Mouse (Mus musculus): ENCODE results near the gene Dolk. TPM values are rescaled to one million over a fixed set of nuclear protein-coding genes. Genes with fewer than 3 reads are reported as not detected.

The Dolk gene
- polyA plus RNA-seq, 1 experiment from 2014 or later, result 30.5 TPM

GRCm38 (mm10) chr2:30266392-30266941 lies 19.7 kb downstream of the Dolk start:
- 21% methylated on average over 4 of the region's 4 CpGs for WGBS
- H3K27me3 ChIP-seq, result no peaks in the 10 kb centered on the region
- peaks cover 34% of the 10 kb centered on the region for H3K36me3 ChIP-seq
- H3K4me2 ChIP-seq, result 0 out of 2 replicates have a peak overlapping the region, but pooled peaks have one; percentile 16
- ATAC-seq (ENCODE audit: insufficient number of reproducible peaks, insufficient read depth, low FRiP score, low TSS enrichment, low read depth), result peak; percentile 56
- H3K4me3 ChIP-seq, result no peak overlapping the region
- peak overlapping the region; percentile 58 for H3K9ac ChIP-seq
- no peaks in the 10 kb centered on the region for H3K9me3 ChIP-seq
- peaks cover 45% of the 10 kb centered on the region for H3K4me1 ChIP-seq
- peak overlapping the region; percentile 87 for H3K27ac ChIP-seq

- Histone ChIP-seq H3K4me3 (no peak within 1 kb of the TSS), H3K36me3 (peaks cover 41% of the 10 kb centered on the region), H3K27ac (peak within 1 kb of the TSS; percentile 87), H3K27me3 (no peaks in the 10 kb centered on the region), H3K9me3 (no peaks in the 10 kb centered on the region), H3K9ac (peak within 1 kb of the TSS; percentile 58), H3K4me2 (0 out of 2 replicates have a peak within 1 kb of the TSS, but pooled peaks have one; percentile 16), H3K4me1 (peaks cover 45% of the 10 kb centered on the region)
- ATAC-seq (ENCODE audit: insufficient number of reproducible peaks, insufficient read depth, low FRiP score, low TSS enrichment, low read depth), result no peak
- WGBS, result 25% methylated on average over 5 of the region's 5 CpGs
These were observed 20.3 kb downstream of the Dolk start, which contains the start of gene Phyhd1 for GRCm38 (mm10) chr2:30265767-30266253. TSS of gene Phyhd1 (plus strand) at chr2:30266203.

GRCm38 (mm10) chr2:30264671-30265519 lies 21.2 kb downstream of the Dolk start:
- Histone ChIP-seq H3K9me3 (no peaks in the 10 kb centered on the region), H3K36me3 (peaks cover 49% of the 10 kb centered on the region), H3K4me2 (no peak overlapping the region), H3K27me3 (no peaks in the 10 kb centered on the region), H3K27ac (peak overlapping the region; percentile 87), H3K4me1 (peaks cover 41% of the 10 kb centered on the region), H3K4me3 (no peak overlapping the region), H3K9ac (peak overlapping the region; percentile 58; the same call in 1 of the 2 replicates)
- ATAC-seq (ENCODE audit: insufficient number of reproducible peaks, insufficient read depth, low FRiP score, low TSS enrichment, low read depth), result no peak
- WGBS, result 49% methylated on average over 7 of the region's 7 CpGs

- H3K36me3 ChIP-seq, result peaks cover 60% of the 10 kb centered on the region
- H3K9ac ChIP-seq, result no peak overlapping the region
- no peak for ATAC-seq (ENCODE audit: insufficient number of reproducible peaks, insufficient read depth, low FRiP score, low TSS enrichment, low read depth)
- 88% methylated on average over 6 of the region's 6 CpGs for WGBS
- H3K27ac ChIP-seq, result no peak overlapping the region
- H3K4me3 ChIP-seq, result no peak overlapping the region
- H3K27me3 ChIP-seq, result no peaks in the 10 kb centered on the region
- no peaks in the 10 kb centered on the region for H3K9me3 ChIP-seq
- peaks cover 41% of the 10 kb centered on the region for H3K4me1 ChIP-seq
- H3K4me2 ChIP-seq, result no peak overlapping the region
These were observed 22.3 kb downstream of the Dolk start for GRCm38 (mm10) chr2:30263811-30264210.

GRCm38 (mm10) chr2:30262840-30263441 lies 23.2 kb downstream of the Dolk start:
- 62% methylated on average over 4 of the region's 4 CpGs for WGBS
- Histone ChIP-seq H3K4me3 (no peak overlapping the region), H3K4me2 (no peak overlapping the region), H3K4me1 (peaks cover 41% of the 10 kb centered on the region), H3K36me3 (peaks cover 69% of the 10 kb centered on the region), H3K27me3 (no peaks in the 10 kb centered on the region), H3K9me3 (no peaks in the 10 kb centered on the region), H3K27ac (peak overlapping the region; percentile 33), H3K9ac (0 out of 2 replicates have a peak overlapping the region, but pooled peaks have one; percentile 36)
- no peak for ATAC-seq (ENCODE audit: insufficient number of reproducible peaks, insufficient read depth, low FRiP score, low TSS enrichment, low read depth)

- peaks cover 76% of the 10 kb centered on the region for H3K36me3 ChIP-seq
- H3K4me1 ChIP-seq, result peaks cover 41% of the 10 kb centered on the region
- H3K27me3 ChIP-seq, result no peaks in the 10 kb centered on the region
- H3K4me2 ChIP-seq, result no peak overlapping the region
- 91% methylated on average over 18 of the region's 18 CpGs for WGBS
- H3K4me3 ChIP-seq, result no peak overlapping the region
- H3K27ac ChIP-seq, result no peak overlapping the region
- no peak overlapping the region for H3K9ac ChIP-seq
- H3K9me3 ChIP-seq, result no peaks in the 10 kb centered on the region
- ATAC-seq (ENCODE audit: insufficient number of reproducible peaks, insufficient read depth, low FRiP score, low TSS enrichment, low read depth), result no peak
These were observed 24.0 kb downstream of the Dolk start for GRCm38 (mm10) chr2:30261921-30262839.

GRCm38 (mm10) chr2:30261064-30261736 lies 24.9 kb downstream of the Dolk start:
- Histone ChIP-seq H3K9me3 (no peaks in the 10 kb centered on the region), H3K4me1 (peaks cover 32% of the 10 kb centered on the region), H3K4me3 (no peak overlapping the region), H3K9ac (no peak overlapping the region), H3K27me3 (no peaks in the 10 kb centered on the region), H3K27ac (no peak overlapping the region), H3K4me2 (no peak overlapping the region), H3K36me3 (peaks cover 86% of the 10 kb centered on the region)
- no peak for ATAC-seq (ENCODE audit: insufficient number of reproducible peaks, insufficient read depth, low FRiP score, low TSS enrichment, low read depth)
- WGBS, result 83% methylated on average over 4 of the region's 4 CpGs

- Histone ChIP-seq H3K9ac (no peak overlapping the region), H3K4me2 (no peak overlapping the region), H3K4me3 (no peak overlapping the region), H3K36me3 (peaks cover 98% of the 10 kb centered on the region), H3K4me1 (peaks cover 14% of the 10 kb centered on the region), H3K27me3 (no peaks in the 10 kb centered on the region), H3K27ac (no peak overlapping the region), H3K9me3 (no peaks in the 10 kb centered on the region)
- WGBS, result 92% methylated on average over 15 of the region's 15 CpGs
- no peak for ATAC-seq (ENCODE audit: insufficient number of reproducible peaks, insufficient read depth, low FRiP score, low TSS enrichment, low read depth)
These were observed 26.7 kb downstream of the Dolk start for GRCm38 (mm10) chr2:30259131-30260064.

GRCm38 (mm10) chr2:30258600-30258999 lies 27.5 kb downstream of the Dolk start:
- 78% methylated on average over 4 of the region's 4 CpGs for WGBS
- Histone ChIP-seq H3K9ac (0 out of 2 replicates have a peak overlapping the region, but pooled peaks have one; percentile 0), H3K4me2 (no peak overlapping the region), H3K27ac (no peak overlapping the region), H3K4me1 (peaks cover 9% of the 10 kb centered on the region; the same call in 1 of the 2 replicates), H3K27me3 (no peaks in the 10 kb centered on the region), H3K36me3 (peaks cover 98% of the 10 kb centered on the region), H3K4me3 (no peak overlapping the region), H3K9me3 (no peaks in the 10 kb centered on the region)
- no peak for ATAC-seq (ENCODE audit: insufficient number of reproducible peaks, insufficient read depth, low FRiP score, low TSS enrichment, low read depth)

Measured in embryonic facial prominence, embryonic 13.5 days (tissue).